Mouse (Mus musculus) kidney, postnatal 0 days (tissue): ENCODE results near the gene Npas3. TPM values are rescaled to one million over a fixed set of nuclear protein-coding genes. Genes with fewer than 3 reads are reported as not detected.
A peak's percentile ranks its signal among the peaks of the same experiment; 100 is the strongest.

Experiments
- ATAC-seq: fragments of 200-750 bp; cut with Nextera tagmentation; replicated peaks from 2 replicates; pipeline ENCODE4 v1.8.0; 2017; ENCODE audit warnings: low read depth, moderate number of reproducible peaks, moderate TSS enrichment, moderate library complexity; ENCODE audit not compliant: low FRiP score
- DNase-seq: peaks from one replicate; pipeline ENCODE4 v3.0.0-alpha.2; 2016; ENCODE audit warnings: low spot score
- H3K27ac ChIP-seq: fragments of 300-500 bp; sonication (generic); 2 replicates; pipeline ENCODE4 v1.5.1; 2014; ENCODE audit warnings: mild to moderate bottlenecking
- H3K27me3 ChIP-seq: fragments of 300-500 bp; sonication (generic); 2 replicates; pipeline ENCODE4 v1.6.1; 2014; ENCODE audit warnings: low read length, mixed read lengths; ENCODE audit not compliant: insufficient read depth
- H3K36me3 ChIP-seq: fragments of 300-500 bp; sonication (generic); 2 replicates; pipeline ENCODE4 v1.6.1; 2014; ENCODE audit warnings: low read length, mixed read lengths; ENCODE audit not compliant: insufficient read depth
- H3K4me1 ChIP-seq: fragments of 300-500 bp; sonication (generic); replicated peaks from 2 replicates; pipeline ENCODE4 v1.6.1; 2014; ENCODE audit warnings: antibody characterized with exemption, low read length, mixed read lengths; ENCODE audit not compliant: insufficient read depth
- H3K4me2 ChIP-seq: fragments of 300-500 bp; sonication (generic); 2 replicates; pipeline ENCODE4 v1.6.1; 2014; ENCODE audit warnings: mild to moderate bottlenecking, low read length, moderate library complexity, mixed read lengths
- H3K4me3 ChIP-seq: fragments of 300-500 bp; sonication (generic); replicated peaks from 2 replicates; pipeline ENCODE4 v1.5.1; 2014; ENCODE audit warnings: low read depth, low read length
- H3K9ac ChIP-seq: fragments of 300-500 bp; sonication (generic); 2 replicates; pipeline ENCODE4 v1.6.1; 2014; ENCODE audit warnings: low read depth, low read length
- H3K9me3 ChIP-seq: fragments of 300-500 bp; sonication (generic); replicated peaks from 2 replicates; pipeline ENCODE4 v1.6.1; 2016; ENCODE audit warnings: low read length, inconsistent platforms, mixed read lengths
- CTCF ChIP-seq: IDR thresholded peaks from 2 replicates; pipeline ENCODE4 v1.5.1; 2016; ENCODE audit warnings: antibody characterized with exemption, low read depth, mild to moderate bottlenecking, moderate library complexity
- WGBS: fragments of 180-500 bp; shearing (Covaris S2); extraction: QIAGEN DNeasy Blood & Tissue Kit; methylation state at CpG from one replicate; pipeline ENCODE4 v1.1.7; 2014; 5-methylcytosine and 5-hydroxymethylcytosine counted together
- polyA plus RNA-seq: library from polyadenylated mRNA; unstranded; fragments of >200 nt; fragmentation: Nextera tagmentation; extraction: Ambion mirVana; gene quantifications from 2 replicates; pipeline ENCODE4 v1.2.1, GENCODE M21; 2015

The Npas3 gene
- polyA plus RNA-seq, 1 experiment from 2014 or later: 1.2 TPM

- Histone ChIP-seq H3K27me3 (peaks cover 3% of the 10 kb centered on the region; the same call in 1 of the 2 replicates), H3K36me3 (no peaks in the 10 kb centered on the region), H3K9me3 (no peaks in the 10 kb centered on the region), H3K4me3 (no peak overlapping the region), H3K4me2 (no peak overlapping the region), H3K9ac (no peak overlapping the region), H3K27ac (no peak overlapping the region), H3K4me1 (no peaks in the 10 kb centered on the region)
- DNase-seq (no peak), ATAC-seq (no peak)
- 94% methylated on average over 2 of the region's 2 CpGs for WGBS
- TF ChIP-seq CTCF: no peak
Observed at GRCm38 (mm10) chr12:54074012-54074411, 825.5 kb downstream of the Npas3 start.

- Histone ChIP-seq H3K9me3 (no peaks in the 10 kb centered on the region), H3K9ac (no peak overlapping the region), H3K27ac (no peak overlapping the region), H3K36me3 (no peaks in the 10 kb centered on the region), H3K27me3 (no peaks in the 10 kb centered on the region), H3K4me2 (no peak overlapping the region), H3K4me3 (no peak overlapping the region), H3K4me1 (no peaks in the 10 kb centered on the region)
- DNase-seq (no peak), ATAC-seq (no peak)
- TF ChIP-seq CTCF: no peak
- WGBS: 97% methylated on average over 3 of the region's 3 CpGs
Observed at GRCm38 (mm10) chr12:54080996-54081395, 832.5 kb downstream of the Npas3 start.

GRCm38 (mm10) chr12:54093729-54094128 lies 845.3 kb downstream of the Npas3 start:
- Histone ChIP-seq H3K4me3 (no peak overlapping the region), H3K9ac (no peak overlapping the region), H3K27ac (no peak overlapping the region), H3K4me1 (no peaks in the 10 kb centered on the region), H3K9me3 (no peaks in the 10 kb centered on the region), H3K4me2 (no peak overlapping the region), H3K27me3 (no peaks in the 10 kb centered on the region), H3K36me3 (no peaks in the 10 kb centered on the region)
- WGBS: 66% methylated on average over 8 of the region's 8 CpGs
- TF ChIP-seq CTCF: no peak
- ATAC-seq: no peak
- no peak for DNase-seq

- H3K4me3 ChIP-seq: no peak overlapping the region
- H3K9ac ChIP-seq: no peak overlapping the region
- H3K27ac ChIP-seq: no peak overlapping the region
- no peaks in the 10 kb centered on the region for H3K27me3 ChIP-seq
- H3K36me3 ChIP-seq: no peaks in the 10 kb centered on the region
- no peak overlapping the region for H3K4me2 ChIP-seq
- no peak for ATAC-seq
- H3K9me3 ChIP-seq: no peaks in the 10 kb centered on the region
- 68% methylated on average over 2 of the region's 2 CpGs for WGBS
- TF ChIP-seq CTCF: peak; percentile 32; the same call in 1 of the 2 replicates
- H3K4me1 ChIP-seq: no peaks in the 10 kb centered on the region
- DNase-seq: peak; percentile 18
Observed at GRCm38 (mm10) chr12:54096492-54096891, 848.0 kb downstream of the Npas3 start.

GRCm38 (mm10) chr12:54098136-54098535 lies 849.7 kb downstream of the Npas3 start:
- 78% methylated on average over 6 of the region's 6 CpGs for WGBS
- H3K9me3 ChIP-seq: no peaks in the 10 kb centered on the region
- no peak overlapping the region for H3K4me3 ChIP-seq
- no peaks in the 10 kb centered on the region for H3K27me3 ChIP-seq
- no peaks in the 10 kb centered on the region for H3K4me1 ChIP-seq
- no peak overlapping the region for H3K4me2 ChIP-seq
- no peak for TF ChIP-seq CTCF
- H3K36me3 ChIP-seq: no peaks in the 10 kb centered on the region
- H3K27ac ChIP-seq: no peak overlapping the region
- DNase-seq (no peak), ATAC-seq (no peak)
- no peak overlapping the region for H3K9ac ChIP-seq

- Histone ChIP-seq H3K4me2 (no peak overlapping the region), H3K4me3 (no peak overlapping the region), H3K9me3 (no peaks in the 10 kb centered on the region), H3K9ac (no peak overlapping the region), H3K27ac (no peak overlapping the region), H3K36me3 (no peaks in the 10 kb centered on the region), H3K27me3 (no peaks in the 10 kb centered on the region), H3K4me1 (no peaks in the 10 kb centered on the region)
- WGBS: 12% methylated on average over 6 of the region's 6 CpGs
- peak; percentile 87 for DNase-seq
- peak; percentile 54 for ATAC-seq
- peak; percentile 93 for TF ChIP-seq CTCF
Observed at GRCm38 (mm10) chr12:54098785-54099184, 850.3 kb downstream of the Npas3 start.

- 96% methylated on average over 3 of the region's 3 CpGs for WGBS
- Histone ChIP-seq H3K9ac (no peak overlapping the region), H3K9me3 (no peaks in the 10 kb centered on the region), H3K4me1 (no peaks in the 10 kb centered on the region), H3K36me3 (no peaks in the 10 kb centered on the region), H3K27me3 (no peaks in the 10 kb centered on the region), H3K4me2 (no peak overlapping the region), H3K27ac (no peak overlapping the region), H3K4me3 (no peak overlapping the region)
- no peak for TF ChIP-seq CTCF
- DNase-seq (no peak), ATAC-seq (no peak)
Observed at GRCm38 (mm10) chr12:54099458-54099857, 851.0 kb downstream of the Npas3 start.
